Mouse (Mus musculus): Measurements from ENCODE around the gene P2ry12. TPM values are rescaled to one million over a fixed set of nuclear protein-coding genes. Genes with fewer than 3 reads are reported as not detected.

Gene P2ry12
- total RNA-seq, 2 experiments from 2014 or later: 4.2 to 5.0 TPM

DNA sequence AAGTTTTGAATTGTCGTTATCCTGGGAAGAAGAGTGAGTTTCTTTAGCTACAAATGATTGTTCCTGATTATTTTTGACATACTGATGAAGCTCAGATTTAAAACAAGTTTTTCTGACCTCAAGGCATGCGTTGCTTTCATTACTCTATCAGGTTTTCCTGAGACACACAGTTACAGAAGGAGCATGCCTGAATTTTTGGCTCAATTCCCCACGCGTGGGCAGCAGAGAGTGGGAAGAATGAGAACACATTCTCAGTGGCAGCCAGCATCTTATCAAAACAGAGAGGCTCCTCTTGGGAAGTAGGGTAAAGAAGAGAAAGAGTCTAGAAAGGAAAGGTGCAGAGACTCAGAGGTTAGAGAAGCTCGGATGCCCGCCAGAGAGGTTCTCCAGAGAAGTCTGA, 19.3 kb downstream of the P2ry12 start:
- no peak for ATAC-seq (ENCODE audit: poor library complexity, severe bottlenecking)

DNA sequence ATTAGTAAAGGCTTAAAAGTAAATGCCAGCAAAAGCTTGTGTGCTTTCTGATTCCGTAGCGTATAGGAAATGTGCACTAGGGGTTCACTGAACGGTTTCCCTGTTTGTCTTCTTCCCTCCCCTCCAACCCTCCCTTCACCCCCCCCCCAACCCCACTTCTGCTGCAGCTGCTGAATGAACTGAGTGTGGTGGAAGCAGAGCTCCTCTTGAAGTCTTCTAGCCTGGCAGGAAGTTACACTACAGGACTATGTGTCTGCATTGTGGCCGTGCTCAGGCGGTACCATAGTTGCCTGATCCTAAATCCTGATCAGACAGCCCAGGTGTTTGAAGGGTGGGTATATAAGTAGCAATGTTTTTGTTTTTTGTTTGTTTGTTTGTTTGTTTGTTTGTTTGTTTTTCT, 27.8 kb downstream of the P2ry12 start:
- ATAC-seq (ENCODE audit: poor library complexity, severe bottlenecking): peak; percentile 72

DNA sequence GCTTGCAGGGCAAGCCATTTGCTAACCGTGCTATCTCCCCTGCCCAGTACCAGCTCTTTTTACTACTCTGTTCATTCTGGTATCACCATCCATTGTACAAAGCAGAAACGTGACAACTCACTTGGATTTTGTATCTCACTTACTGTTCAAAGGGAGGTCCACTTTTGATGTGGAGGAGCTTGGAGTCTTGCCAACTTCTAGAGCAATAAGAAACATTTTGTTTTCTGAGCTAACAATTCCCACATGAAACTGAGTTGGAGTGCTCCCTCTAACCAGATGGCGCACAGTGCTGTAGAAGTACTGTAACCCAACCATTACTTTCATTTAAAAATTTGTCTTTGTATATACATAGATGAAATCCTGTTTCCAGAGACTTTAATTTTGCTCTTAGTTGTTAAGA, 31.8 kb downstream of the P2ry12 start:
- no peak for ATAC-seq (ENCODE audit: poor library complexity, severe bottlenecking)

DNA sequence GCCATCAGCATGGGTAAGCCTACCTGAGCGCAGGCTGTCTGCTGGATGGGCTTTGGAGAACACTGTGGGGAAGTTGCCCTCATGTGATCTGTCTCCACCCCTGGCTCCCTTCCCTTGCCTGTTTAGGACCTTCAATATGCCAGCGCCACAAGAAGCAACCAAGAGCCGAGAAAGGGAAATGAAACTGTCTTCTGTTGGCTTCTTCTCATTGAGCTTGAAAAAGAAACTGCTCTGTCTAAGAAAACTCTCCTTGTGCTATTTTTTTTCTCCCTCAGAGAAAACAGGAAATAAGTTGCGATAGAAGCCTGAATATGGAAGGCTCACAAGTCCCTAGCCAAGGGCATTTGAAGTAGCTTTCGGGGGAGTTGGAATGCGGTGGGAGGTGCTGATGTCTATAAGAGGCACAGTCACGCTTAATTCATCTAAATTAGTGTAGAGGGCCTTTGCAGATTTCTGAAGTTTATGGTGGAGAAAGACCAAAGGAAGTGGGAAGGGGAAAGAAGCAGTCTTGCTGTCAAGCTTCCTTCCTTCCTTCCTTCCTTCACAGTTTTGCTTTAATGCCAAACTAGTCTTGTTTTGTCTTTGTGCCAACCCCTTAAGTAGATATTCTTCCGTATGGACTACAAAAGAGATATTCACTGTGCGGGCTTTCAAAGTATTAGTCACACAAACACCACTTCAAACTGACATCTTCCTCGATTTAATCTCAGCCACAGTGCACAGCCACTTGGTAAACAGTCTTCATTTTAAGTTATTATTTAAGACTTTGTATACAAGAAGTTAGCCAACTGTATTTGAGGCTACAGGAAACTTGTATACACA, 33.7 kb downstream of the P2ry12 start:
- ATAC-seq (ENCODE audit: poor library complexity, severe bottlenecking): peak; percentile 85

- ATAC-seq (ENCODE audit: poor library complexity, severe bottlenecking): no peak
Observed at GRCm38 (mm10) chr3:59227696-59228095, 35.0 kb downstream of the P2ry12 start.

- peak; percentile 53 for ATAC-seq (ENCODE audit: poor library complexity, severe bottlenecking)
Observed at GRCm38 (mm10) chr3:59225411-59225810, 37.3 kb downstream of the P2ry12 start.

DNA sequence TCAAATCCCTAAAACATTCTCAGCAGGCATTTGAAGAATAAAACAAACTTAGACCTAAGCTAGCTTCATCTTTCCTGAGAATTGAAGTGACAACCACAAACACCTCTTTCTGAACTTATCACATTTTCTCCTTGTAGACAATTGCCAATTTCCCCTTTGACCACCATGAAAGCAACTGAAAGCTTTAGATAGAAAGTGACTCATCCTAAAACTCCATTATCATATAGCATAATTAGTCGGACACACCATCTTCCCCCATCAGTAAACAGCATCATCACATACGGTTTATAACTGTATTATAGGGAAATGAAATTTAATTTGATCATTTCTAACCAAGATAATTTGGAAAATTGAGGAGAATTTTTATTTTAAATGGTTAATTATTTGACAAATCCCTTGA, 40.4 kb downstream of the P2ry12 start:
- no peak for ATAC-seq (ENCODE audit: poor library complexity, severe bottlenecking)

GRCm38 (mm10) chr3:59219326-59219725, 43.3 kb downstream of the P2ry12 start:
- no peak for ATAC-seq (ENCODE audit: poor library complexity, severe bottlenecking)

DNA sequence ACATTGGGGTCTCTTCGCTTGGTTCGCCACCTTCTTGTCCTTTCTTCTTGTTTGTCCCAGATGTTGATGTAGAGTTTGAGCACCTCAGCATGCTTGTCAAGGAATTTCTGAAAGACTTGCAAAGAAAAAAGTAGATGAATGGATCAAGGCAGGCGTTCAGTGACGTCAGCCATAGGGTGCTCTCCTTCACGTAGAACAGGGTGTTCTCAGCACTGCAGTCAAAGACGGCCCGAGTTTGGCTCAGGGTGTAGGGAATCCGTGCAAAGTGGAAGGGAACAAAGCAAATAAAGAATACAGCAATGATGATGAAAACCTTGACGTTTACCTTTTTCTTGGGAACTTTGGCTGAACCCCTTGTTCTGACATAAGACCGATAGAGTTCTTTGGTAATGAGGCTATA, 45.5 kb downstream of the P2ry12 start:
- no peak for ATAC-seq (ENCODE audit: poor library complexity, severe bottlenecking)

DNA sequence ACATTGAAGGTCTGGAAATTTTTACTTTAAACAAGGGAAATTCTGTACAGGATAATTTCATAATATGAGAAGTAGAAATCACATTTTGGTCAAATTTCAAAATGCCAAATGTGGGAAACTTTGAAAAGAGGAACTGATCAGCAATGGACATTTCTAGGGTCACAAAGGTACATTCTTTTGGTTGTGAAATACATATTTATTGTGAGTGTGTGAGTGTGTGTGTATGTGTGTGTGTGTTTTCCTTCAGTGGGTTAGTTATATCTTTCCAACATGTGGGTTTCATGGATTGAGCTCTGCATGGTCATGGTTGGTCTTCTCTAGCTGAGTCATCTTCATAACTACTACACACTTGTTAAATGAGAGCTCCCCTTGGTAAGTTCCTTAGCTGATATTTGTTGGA, 50.3 kb downstream of the P2ry12 start:
- peak; percentile 42 for ATAC-seq (ENCODE audit: poor library complexity, severe bottlenecking)

GRCm38 (mm10) chr3:59211784-59212183, 50.9 kb downstream of the P2ry12 start:
- ATAC-seq (ENCODE audit: poor library complexity, severe bottlenecking): peak; percentile 57

GRCm38 (mm10) chr3:59210727-59211126, 51.9 kb downstream of the P2ry12 start, which contains the start of gene P2ry13:
Gene P2ry13 (minus strand): TSS chr3:59210882.
- ATAC-seq (ENCODE audit: poor library complexity, severe bottlenecking): peak; percentile 59

DNA sequence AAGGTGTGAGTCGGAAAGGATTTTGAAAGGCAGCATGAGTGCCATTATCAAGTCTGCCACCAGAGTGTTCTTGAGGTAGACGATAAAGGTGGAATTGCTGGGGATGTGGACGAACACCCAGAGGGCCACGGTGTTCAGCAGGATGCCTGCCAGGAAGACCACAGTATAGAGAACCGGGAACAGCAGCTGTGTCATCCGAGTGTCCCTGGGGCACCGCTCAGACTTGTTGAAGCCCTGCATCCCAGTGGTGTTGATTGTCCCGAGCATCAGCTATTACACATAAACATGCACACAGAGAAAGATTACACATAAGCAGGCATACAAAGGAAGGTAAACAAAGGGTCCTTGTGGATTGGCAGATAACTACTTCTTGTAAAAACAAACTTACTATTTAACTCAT, 52.6 kb downstream of the P2ry12 start:
- no peak for ATAC-seq (ENCODE audit: poor library complexity, severe bottlenecking)

- no peak for ATAC-seq (ENCODE audit: poor library complexity, severe bottlenecking)
Observed at GRCm38 (mm10) chr3:59208650-59209548, 53.8 kb downstream of the P2ry12 start.

- 0 out of 2 replicates have a peak, but pooled peaks have one; percentile 15 for ATAC-seq (ENCODE audit: poor library complexity, severe bottlenecking)
Observed at GRCm38 (mm10) chr3:59205941-59206340, 56.7 kb downstream of the P2ry12 start.

GRCm38 (mm10) chr3:59204719-59205503, 57.8 kb downstream of the P2ry12 start:
- ATAC-seq (ENCODE audit: poor library complexity, severe bottlenecking): peak; percentile 58

DNA sequence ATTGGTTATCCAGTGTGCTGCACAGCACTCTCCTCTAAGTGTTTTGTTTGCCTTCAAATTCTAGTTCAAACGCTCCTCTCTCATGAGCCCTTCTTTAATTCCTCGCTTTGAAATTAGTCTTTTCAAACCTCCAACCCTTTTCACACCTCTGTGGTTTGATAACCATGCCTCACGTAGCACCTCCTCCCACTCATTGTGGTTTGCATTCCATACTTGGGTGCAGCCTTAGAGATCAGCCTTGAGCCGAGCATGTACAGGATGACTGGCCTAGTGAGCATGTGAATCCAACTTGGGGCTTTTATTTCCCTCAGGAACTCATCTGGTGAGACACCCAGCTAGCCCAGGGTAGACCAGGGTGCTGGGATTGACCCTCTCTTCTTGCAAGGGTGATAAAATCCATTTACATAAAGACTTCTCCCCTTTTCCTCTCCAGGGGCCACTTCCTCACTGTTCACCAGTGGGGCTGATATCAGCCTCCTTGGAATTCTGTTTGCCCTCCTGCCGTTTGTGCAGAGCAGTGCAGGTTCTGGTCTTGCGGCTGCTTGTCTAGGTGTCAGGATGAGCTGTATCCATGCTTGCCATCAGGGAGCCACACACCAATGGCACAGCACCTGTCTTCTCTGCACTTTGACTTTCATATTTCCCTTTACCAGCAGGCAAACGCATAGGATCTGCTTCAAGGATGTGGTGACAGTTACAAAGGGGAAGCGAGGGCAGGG, 58.7 kb downstream of the P2ry12 start:
- ATAC-seq (ENCODE audit: poor library complexity, severe bottlenecking): no peak

- ATAC-seq (ENCODE audit: poor library complexity, severe bottlenecking): no peak
Observed at GRCm38 (mm10) chr3:59197329-59197948, 65.2 kb downstream of the P2ry12 start.

- no peak for ATAC-seq (ENCODE audit: poor library complexity, severe bottlenecking)
Observed at GRCm38 (mm10) chr3:59194938-59195337, 67.7 kb downstream of the P2ry12 start, which contains the start of gene Gpr87. Gene Gpr87 (minus strand): TSS chr3:59195104.

DNA sequence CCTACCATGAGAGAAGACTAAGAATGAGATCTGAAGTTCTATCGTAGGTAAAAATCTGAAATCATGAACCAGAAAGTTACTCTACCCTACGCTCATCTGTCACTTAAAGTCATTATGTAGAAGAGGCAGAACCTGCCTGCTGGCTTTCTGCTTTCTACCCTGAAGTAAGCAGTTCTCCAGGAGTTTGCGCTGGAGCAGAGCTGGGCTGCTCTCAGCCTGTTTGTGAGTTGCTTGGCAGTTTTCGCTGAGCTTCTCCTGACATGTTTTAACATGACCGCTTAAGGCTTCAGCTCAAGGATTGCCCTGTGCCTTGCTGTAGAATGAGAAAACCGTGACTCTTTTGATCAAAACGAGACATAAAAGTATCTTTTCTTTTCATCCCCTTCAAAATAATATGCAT, 68.6 kb downstream of the P2ry12 start:
- ATAC-seq (ENCODE audit: poor library complexity, severe bottlenecking): no peak
